Mouse (Mus musculus) bone marrow, adult 2 months (tissue): ENCODE results near the gene Uba7.

Experiments
- CTCF ChIP-seq: fragments of 200-500 bp; IDR thresholded peaks from 2 replicates; pipeline ENCODE4 v1.5.1; 2011; ENCODE audit warnings: low read length, control low read depth; ENCODE audit not compliant: control insufficient read depth, insufficient read depth
- POLR2A ChIP-seq: fragments of 200-500 bp; IDR thresholded peaks from 2 replicates; pipeline ENCODE4 v1.6.1; 2011; ENCODE audit warnings: low read depth, mild to moderate bottlenecking, control low read depth, low read length, borderline replicate concordance; ENCODE audit not compliant: control insufficient read depth

- peak; percentile 23; the same call in 1 of the 2 replicates for TF ChIP-seq CTCF
- TF ChIP-seq POLR2A: no peak
Measured at GRCm38 (mm10) chr9:107960928-107961327, 14.4 kb upstream of the Uba7 start.
